Mouse (Mus musculus) layer of hippocampus, adult 11-12 months (tissue): Measurements from ENCODE around the gene Fgd5.
"Not testable (repeated sequence)": the region's sequence is repeated elsewhere in the genome, so short reads cannot be mapped to it uniquely, and the experiment has no call there.

Experiments used
- DNase-seq: peaks from one replicate; pipeline ENCODE4 v3.0.0; 2022; ENCODE audit warnings: low spot score

Fgd5 gene

DNA sequence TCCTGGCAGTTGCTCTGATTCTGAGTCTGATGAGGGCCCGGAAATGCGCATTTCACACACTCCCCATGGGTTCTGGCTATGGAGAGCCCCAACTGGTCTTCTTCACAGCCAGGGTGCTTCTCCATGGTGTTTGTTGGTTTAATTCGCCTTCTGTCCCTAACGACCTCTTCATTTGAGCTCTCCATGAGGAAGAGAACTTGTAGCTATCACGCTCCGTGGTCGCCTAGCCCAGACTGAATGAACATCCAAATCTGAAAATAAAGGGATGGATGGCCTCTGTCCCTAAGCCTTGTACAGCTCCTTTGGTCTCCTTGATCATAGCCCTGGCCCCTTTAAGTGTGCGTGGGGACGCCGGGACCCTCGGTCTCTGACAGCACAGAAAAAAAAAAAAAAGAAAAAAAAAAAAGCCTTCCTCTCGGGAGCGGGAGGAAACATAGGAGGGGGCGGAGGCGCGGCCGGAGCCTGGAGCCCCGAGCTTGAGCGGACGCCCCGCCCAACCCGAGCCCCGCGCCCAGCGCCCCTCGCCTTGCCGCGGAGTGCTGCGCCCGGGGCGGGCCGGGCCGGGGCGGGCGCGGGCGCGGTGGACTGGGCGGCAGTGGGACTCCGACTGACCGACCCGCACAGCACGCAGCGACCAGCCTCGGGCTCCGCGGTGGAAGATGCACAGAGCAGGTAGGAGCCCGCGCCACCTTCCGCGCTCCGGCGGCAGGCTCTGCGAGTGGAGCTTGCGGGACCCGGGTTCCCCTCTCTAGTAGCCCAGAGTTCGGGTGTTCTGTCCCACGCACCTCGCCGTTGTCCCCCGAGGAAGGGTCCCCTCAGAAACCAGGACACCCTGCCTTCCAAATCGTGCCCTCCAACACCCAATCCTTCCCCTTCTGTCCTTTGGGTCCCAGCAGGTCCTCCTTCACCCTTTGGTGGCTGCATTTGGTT lies at the start of gene Fgd5:
Gene Fgd5 (plus strand): TSS at position 508 of the 930 bp plus-strand sequence.
- DNase-seq = no peak

- no peak for DNase-seq
Observed at GRCm38 (mm10) chr6:91931231-91931630, 47.4 kb upstream of the Fgd5 start.

DNA sequence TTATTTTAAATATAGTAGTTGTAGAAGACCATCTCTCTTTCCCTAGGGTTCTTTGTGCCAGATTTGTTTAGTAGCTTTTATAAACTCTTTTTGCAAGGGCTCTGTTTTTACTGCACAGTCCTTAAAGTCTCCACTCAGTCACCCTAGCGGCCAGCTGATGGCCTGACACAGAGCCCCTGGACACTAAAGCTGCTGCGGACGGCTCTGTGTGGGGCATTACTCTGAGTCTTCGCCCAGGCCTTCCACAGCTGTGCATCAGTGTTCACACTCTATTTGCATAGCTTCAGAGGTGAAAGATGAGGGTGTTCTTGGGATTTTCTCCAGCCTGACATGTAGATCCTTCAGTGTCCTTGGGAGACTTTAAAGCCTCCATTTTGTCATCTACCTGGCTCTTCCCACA lies 40.2 kb upstream of the Fgd5 start:
- DNase-seq = no peak

- no peak for DNase-seq
Observed at GRCm38 (mm10) chr6:91948426-91948825, 30.3 kb upstream of the Fgd5 start.

DNA sequence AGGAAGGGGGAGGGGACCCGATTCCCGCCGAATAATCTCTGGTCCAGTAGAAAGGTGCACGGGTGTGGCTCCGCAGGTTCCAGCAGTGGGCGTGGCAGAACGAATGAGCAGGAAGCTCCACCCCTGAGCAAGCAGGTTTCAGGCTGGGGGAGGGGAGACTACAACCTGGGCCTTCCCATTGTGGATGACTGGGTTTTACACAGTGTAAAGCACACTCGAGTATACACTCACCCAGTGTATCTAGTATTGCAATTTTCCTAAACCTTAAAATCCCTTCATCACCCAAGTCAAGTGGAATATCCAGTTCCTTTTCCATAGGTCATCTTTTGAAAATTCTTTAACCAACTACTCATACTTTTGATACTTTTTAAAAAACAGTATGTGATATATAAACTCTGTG lies 20.7 kb upstream of the Fgd5 start:
- not testable (repeated sequence) for DNase-seq

DNA sequence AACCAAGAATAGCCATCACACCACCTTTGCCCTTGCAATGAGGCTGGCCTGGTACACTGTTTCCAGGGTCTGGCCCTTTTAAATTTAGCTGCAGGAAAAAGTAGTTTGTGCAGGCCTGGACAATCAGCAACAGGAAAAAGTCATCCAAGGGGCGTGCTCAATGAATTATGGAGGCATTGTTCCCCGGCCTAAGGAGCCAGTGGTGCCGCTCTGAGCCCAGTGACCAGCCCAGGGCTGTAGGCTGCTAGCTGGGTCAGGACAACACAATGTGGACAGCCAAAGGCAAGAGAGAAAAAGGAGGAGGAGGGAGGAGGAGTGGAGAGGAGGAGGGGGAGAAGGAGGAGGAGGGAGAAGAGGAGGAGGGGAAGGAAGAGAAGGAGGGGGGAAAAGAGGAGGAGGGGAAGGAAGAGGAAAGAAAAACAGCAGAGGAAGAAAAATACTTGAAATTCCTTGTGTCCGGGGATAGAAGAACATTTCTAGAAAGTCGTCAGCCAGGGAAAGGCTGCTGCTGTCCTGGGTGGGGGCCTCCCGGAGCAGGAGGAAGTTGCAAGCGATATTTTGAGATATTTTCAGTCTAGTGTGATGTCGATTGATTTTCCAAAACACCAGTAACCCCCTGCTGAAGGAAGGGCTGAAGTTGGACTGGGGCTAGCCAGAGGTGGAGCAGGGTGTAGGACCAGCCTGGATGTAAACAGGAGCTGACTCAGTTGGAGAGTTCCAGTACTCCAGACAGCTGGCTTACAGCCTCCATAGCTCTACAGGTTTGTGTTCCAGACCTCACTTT lies 18.5 kb upstream of the Fgd5 start:
- DNase-seq = no peak

DNA sequence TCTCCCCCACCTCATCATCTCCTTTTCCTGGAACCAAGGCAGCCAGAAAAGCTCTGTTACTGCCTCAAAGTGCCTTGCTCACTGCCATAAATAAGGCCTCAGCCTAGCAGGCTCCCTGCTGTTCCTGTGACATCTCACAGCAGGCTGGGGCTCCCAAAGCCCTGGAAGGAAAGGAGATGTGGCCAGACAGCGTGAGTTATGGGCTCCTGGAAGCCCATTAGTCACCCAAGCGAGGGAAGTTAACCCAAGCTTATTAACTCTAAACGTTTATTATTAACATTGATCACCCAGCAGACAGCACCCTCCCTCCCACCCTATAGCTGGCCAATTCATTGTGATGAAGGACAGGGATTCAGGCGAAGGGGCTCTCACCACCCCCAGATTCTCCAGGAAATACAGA lies 15.2 kb upstream of the Fgd5 start:
- DNase-seq = no peak

GRCm38 (mm10) chr6:91965060-91965459 lies 13.6 kb upstream of the Fgd5 start:
- DNase-seq = no peak

- peak; percentile 12 for DNase-seq
Observed at GRCm38 (mm10) chr6:91966006-91966405, 12.7 kb upstream of the Fgd5 start.

DNA sequence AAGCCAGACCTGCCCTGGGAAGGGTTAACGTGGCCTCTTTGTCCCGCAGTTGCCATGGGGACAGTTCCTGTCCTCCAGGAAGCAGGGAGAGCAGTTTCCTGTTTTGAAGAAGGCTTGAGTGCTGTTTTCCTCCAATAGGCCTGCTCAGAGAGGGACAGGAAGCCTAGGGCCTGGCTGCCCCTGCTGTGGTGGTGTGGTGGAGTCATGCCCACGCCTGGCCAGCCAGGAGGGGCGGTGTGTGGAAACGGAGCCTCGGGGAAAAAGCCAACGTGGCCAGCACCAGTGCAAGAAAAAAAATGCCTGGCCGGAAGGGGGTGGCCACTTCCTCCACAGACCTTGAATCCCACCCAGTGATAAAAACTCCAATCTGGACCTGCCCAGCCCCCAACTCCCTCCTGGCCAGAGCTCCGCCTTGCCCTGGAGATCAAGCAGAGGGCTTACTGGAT lies 6.5 kb upstream of the Fgd5 start:
- no peak for DNase-seq

- DNase-seq = no peak
Observed at GRCm38 (mm10) chr6:91973972-91974371, 4.7 kb upstream of the Fgd5 start.

- DNase-seq = no peak
Observed at GRCm38 (mm10) chr6:91979301-91979996, 771 bp downstream of the Fgd5 start.

GRCm38 (mm10) chr6:91980011-91980410 lies 1.3 kb downstream of the Fgd5 start:
- no peak for DNase-seq

GRCm38 (mm10) chr6:91990101-91990500 lies 11.4 kb downstream of the Fgd5 start:
- DNase-seq = no peak

GRCm38 (mm10) chr6:91992823-91993222 lies 14.1 kb downstream of the Fgd5 start:
- no peak for DNase-seq

DNA sequence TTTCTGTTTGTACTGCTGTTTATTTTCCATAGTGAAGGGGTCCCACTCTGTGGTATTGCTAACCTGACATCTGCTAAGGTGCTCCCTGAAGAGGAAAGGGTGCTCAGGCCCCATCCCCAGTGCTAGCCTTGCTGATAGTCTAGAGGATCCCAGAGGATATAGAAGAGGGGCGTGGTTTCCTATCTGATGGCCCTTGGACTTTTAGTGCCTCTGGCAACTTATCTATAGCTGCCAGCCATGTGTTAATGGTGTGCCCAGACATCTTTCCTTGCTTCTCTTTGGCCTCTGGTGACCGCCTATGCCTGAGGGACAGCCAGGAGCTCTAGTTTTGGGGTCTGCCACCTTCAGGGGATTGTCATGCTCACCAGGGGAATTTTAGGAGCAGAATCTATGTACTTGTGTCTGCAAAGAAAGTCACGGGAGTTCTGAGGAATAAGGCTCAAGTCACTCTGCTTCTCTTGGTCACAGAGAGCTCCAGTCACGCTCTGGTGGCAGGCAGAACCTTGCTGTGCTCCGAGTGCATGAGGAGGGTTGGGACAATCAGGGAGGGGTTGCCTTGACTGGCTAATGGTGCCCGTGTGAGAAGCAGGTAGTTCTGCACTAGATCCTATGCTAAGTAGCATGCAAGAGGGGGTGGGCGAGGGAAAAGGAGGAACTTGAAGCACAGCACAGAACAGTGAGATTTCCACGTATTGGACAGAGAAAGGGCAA lies 15.3 kb downstream of the Fgd5 start:
- DNase-seq = no peak

DNA sequence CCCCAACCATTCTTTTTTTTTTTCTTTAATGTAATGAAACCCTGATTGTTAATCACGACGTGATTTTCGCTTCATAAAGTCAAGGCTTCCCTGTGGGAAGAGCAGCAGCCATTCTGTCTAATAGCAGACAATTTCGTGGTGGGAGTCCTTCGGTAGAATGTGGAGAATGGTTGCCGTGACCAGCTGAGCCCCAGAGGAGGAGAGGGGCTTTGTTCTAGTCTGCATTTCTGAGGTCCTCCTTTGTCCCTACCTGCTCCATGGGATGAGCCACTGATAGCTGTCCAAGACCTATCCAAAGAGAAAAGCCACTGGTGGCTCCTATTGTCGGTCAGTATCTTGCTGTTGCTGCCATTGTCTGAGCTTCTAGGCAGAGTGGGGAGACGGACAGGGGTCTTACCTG lies 17.4 kb downstream of the Fgd5 start:
- no peak for DNase-seq

DNA sequence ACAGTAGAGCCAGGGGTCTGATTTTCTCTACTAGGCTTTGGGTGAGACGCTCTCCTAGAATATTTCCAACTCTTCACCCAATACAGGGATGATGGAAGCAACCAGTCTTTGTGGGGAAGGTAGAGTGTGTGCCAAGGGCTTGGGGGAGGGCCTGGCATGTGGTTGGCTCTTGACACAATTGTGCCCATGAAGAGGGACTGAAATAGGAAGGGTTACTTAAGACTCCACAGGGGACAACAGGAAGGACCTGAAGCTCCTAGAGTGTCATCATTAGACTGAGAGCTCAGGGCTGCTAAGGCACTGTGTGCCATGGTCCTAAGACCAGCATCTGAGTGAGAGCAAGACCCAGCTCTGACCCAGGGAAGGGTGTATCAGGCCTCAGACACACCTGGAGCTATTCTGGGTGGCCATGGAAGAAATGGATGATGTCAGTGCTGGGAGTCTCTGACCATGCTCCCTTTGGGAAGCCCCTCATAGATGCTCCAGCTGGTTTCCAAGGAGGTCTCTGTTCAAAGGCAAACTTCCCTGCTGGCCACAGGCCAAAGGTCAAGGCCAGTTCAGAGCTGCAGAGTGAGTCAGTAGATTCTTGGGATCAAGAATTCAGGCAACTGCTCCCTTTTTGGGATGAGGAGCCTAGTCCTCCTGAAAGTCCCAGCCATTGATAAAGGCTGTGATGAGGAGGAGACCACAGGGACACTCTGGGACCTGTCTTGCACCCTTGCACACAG lies 24.0 kb downstream of the Fgd5 start:
- DNase-seq = no peak

DNA sequence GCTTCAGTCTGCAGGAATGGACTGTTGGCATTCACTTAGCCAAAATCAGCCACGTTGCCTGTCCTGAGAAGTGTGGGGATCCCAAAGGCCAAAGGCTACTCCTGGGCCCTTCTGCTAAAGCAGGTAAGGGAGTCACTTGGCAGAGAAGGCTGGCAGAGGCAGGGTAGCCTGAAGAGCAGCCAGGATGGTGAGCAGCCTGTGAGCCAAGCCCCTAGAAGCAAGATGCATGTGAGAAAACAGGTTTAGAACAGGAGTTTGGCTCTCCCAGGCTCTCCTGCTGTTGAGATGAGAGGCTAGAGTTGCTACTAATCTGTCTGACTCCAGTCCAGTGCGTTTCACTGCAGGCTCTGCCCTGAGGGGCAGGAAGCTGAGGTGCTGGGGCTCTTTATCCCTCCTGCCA lies 25.0 kb downstream of the Fgd5 start:
- DNase-seq = no peak

DNA sequence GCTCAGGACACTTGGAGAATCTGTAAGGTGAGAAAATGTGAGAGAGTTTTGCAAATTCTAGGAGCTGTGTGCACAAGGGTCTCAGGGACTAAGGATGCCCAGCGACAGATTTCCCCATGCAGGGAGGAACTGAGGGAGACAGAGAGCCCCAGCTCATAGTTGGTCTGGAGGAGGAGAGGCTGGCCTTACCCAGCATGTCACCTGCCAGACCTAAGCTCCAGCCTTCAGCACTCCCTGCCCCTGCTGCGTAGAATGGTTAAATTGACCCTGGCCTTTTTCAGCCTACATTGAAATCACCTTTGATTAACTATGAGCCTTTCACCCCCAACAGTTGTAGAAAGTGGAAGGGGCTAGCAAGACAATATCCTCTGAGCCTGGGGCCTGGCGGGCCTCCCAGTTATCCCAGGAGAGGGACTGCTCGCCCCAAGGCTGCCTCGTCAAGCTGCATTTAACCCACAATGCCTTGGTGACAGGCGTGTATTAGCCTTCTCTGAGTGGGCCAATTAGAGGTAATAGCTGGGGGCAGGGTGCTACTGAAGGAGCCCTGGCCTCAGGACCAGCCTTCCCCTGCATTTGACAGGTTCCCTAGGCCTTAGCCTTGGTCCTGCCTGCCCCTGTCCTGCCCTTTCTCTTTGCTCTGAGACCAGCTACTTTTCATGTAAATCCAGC lies 25.6 kb downstream of the Fgd5 start:
- DNase-seq = no peak

DNA sequence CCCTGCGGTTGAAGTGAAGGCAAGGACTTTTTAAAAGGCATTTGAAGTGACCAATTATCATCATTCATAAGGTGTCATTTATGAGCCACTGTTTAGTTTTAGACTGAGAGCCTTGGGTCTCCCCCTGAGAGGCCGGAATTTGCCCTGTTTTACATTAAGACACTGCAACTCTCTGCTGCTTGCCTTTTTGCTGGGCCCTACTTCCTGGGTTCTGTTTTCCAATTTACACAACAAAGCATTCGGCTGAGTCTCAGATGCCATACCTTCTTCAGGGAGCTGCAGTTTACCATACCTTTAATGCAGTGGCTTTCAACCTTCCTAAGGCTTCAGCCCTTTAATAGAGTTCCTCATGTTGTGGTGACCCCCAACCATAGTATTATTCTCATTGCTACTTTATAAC lies 26.1 kb downstream of the Fgd5 start:
- DNase-seq = no peak
